Mouse (Mus musculus): ENCODE measurements around the gene Pdxp. TPM values are rescaled to one million over a fixed set of nuclear protein-coding genes. Genes with fewer than 3 reads are reported as not detected.

Pdxp gene
- polyA plus RNA-seq, 1 experiment from 2014 or later = 19.6 TPM

DNA sequence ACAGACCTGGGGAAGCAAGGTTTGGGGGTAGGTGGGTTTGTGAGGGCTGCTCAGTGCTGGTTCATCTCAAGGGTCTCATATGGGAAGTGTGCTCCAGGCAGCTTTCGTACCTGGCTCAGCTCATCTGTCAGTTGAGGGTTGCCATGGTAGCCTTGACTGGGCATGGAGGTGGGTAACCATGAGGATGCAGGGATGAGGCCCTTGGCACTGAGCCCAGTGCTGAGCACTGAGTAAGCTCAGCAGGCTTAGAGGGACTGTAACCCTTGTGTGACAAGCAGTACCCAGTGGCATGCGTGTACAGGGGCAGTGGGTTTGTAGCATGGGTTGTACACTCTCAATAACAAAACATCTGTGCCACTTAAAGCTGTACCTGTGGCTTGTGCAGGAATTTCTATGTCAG lies 24.2 kb downstream of the Pdxp start:
- WGBS = 84% methylated on average over 2 of the region's 2 CpGs
- Histone ChIP-seq H3K9me3 (ENCODE audit: control insufficient read depth, low read length) (no peaks in the 10 kb centered on the region), H3K27ac (replicated peaks; ENCODE audit: low read depth, low read length) (no peak overlapping the region), H3K4me3 (ENCODE audit: low read depth, low read length) (no peak overlapping the region), H3K27me3 (replicated peaks; ENCODE audit: control insufficient read depth, insufficient read depth, low read length) (no peaks in the 10 kb centered on the region), H3K4me2 (ENCODE audit: low read depth, low read length) (no peak overlapping the region), H3K4me1 (ENCODE audit: control insufficient read depth, insufficient read depth, low read length) (peaks cover 6% of the 10 kb centered on the region; the same call in 1 of the 2 replicates), H3K36me3 (ENCODE audit: control insufficient read depth, insufficient read depth, low read length) (peaks cover 55% of the 10 kb centered on the region), H3K9ac (ENCODE audit: low read depth, low read length) (no peak overlapping the region)
- no peak for ATAC-seq (ENCODE audit: low read depth)
- DNase-seq (ENCODE audit: low spot score) = no peak

GRCm38 (mm10) chr15:78940325-78940724 lies 26.6 kb downstream of the Pdxp start:
- no peak overlapping the region for H3K9ac ChIP-seq (ENCODE audit: low read depth, low read length)
- H3K4me3 ChIP-seq (ENCODE audit: low read depth, low read length) = no peak overlapping the region
- no peaks in the 10 kb centered on the region for H3K9me3 ChIP-seq (ENCODE audit: control insufficient read depth, low read length)
- peaks cover 55% of the 10 kb centered on the region for H3K36me3 ChIP-seq (ENCODE audit: control insufficient read depth, insufficient read depth, low read length)
- H3K27me3 ChIP-seq (replicated peaks; ENCODE audit: control insufficient read depth, insufficient read depth, low read length) = no peaks in the 10 kb centered on the region
- 91% methylated on average over 13 of the region's 13 CpGs for WGBS
- no peak overlapping the region for H3K4me2 ChIP-seq (ENCODE audit: low read depth, low read length)
- H3K4me1 ChIP-seq (ENCODE audit: control insufficient read depth, insufficient read depth, low read length) = peaks cover 8% of the 10 kb centered on the region; the same call in 1 of the 2 replicates
- no peak for DNase-seq (ENCODE audit: low spot score)
- ATAC-seq (ENCODE audit: low read depth) = no peak
- no peak overlapping the region for H3K27ac ChIP-seq (replicated peaks; ENCODE audit: low read depth, low read length)

DNA sequence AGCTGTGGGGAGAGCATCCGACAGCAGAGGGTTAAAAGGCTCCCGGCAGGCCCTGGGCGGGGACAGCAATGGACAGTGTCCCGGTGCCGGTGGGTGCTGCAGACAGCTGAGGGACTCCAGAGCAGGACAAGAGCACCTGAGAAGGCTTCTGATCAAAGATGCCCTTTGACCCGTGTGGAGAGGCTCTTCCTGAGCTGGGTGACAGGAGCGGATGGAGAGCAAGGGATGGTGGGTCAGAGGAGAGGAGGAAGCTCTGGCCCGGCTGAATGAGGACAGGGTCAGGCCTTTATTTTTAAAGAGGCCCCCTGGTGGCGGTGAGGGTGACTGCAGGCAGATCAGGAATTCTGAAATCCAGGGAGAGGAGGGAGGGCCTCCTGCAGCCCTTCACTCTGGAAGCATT lies 28.9 kb downstream of the Pdxp start:
- Histone ChIP-seq H3K27me3 (replicated peaks; ENCODE audit: control insufficient read depth, insufficient read depth, low read length) (no peaks in the 10 kb centered on the region), H3K4me3 (ENCODE audit: low read depth, low read length) (peak overlapping the region; percentile 26), H3K27ac (replicated peaks; ENCODE audit: low read depth, low read length) (no peak overlapping the region), H3K9ac (ENCODE audit: low read depth, low read length) (peak overlapping the region; percentile 35; the same call in 1 of the 2 replicates), H3K9me3 (ENCODE audit: control insufficient read depth, low read length) (no peaks in the 10 kb centered on the region), H3K4me2 (ENCODE audit: low read depth, low read length) (peak overlapping the region; percentile 48), H3K4me1 (ENCODE audit: control insufficient read depth, insufficient read depth, low read length) (0 out of 2 replicates have a peak, but pooled peaks cover 3% of the 10 kb centered on the region), H3K36me3 (ENCODE audit: control insufficient read depth, insufficient read depth, low read length) (peaks cover 43% of the 10 kb centered on the region)
- WGBS = 4% methylated on average over 9 of the region's 9 CpGs
- DNase-seq (ENCODE audit: low spot score) (peak; percentile 84), ATAC-seq (ENCODE audit: low read depth) (peak; percentile 60; the same call in 1 of the 2 replicates)

GRCm38 (mm10) chr15:78946232-78946631 lies 32.5 kb downstream of the Pdxp start:
- H3K4me2 ChIP-seq (ENCODE audit: low read depth, low read length) = no peak overlapping the region
- WGBS = 78% methylated on average over 7 of the region's 7 CpGs
- H3K27me3 ChIP-seq (replicated peaks; ENCODE audit: control insufficient read depth, insufficient read depth, low read length) = no peaks in the 10 kb centered on the region
- no peak overlapping the region for H3K4me3 ChIP-seq (ENCODE audit: low read depth, low read length)
- DNase-seq (ENCODE audit: low spot score) (no peak), ATAC-seq (ENCODE audit: low read depth) (no peak)
- H3K9ac ChIP-seq (ENCODE audit: low read depth, low read length) = no peak overlapping the region
- 0 out of 2 replicates have a peak, but pooled peaks cover 9% of the 10 kb centered on the region for H3K4me1 ChIP-seq (ENCODE audit: control insufficient read depth, insufficient read depth, low read length)
- H3K9me3 ChIP-seq (ENCODE audit: control insufficient read depth, low read length) = no peaks in the 10 kb centered on the region
- H3K27ac ChIP-seq (replicated peaks; ENCODE audit: low read depth, low read length) = no peak overlapping the region
- H3K36me3 ChIP-seq (ENCODE audit: control insufficient read depth, insufficient read depth, low read length) = 0 out of 2 replicates have a peak, but pooled peaks cover 8% of the 10 kb centered on the region

- H3K9ac ChIP-seq (ENCODE audit: low read depth, low read length) = peak within 1 kb of the TSS; percentile 66
- peak within 1 kb of the TSS; percentile 77 for H3K4me2 ChIP-seq (ENCODE audit: low read depth, low read length)
- H3K4me3 ChIP-seq (ENCODE audit: low read depth, low read length) = peak within 1 kb of the TSS; percentile 54
- no peaks in the 10 kb centered on the region for H3K27me3 ChIP-seq (replicated peaks; ENCODE audit: control insufficient read depth, insufficient read depth, low read length)
- no peaks in the 10 kb centered on the region for H3K36me3 ChIP-seq (ENCODE audit: control insufficient read depth, insufficient read depth, low read length)
- H3K27ac ChIP-seq (replicated peaks; ENCODE audit: low read depth, low read length) = peak within 1 kb of the TSS; percentile 49; the same call in 1 of the 2 replicates
- WGBS = under 1% methylated on average over 24 of the region's 24 CpGs
- ATAC-seq (ENCODE audit: low read depth) = peak; percentile 98
- no peaks in the 10 kb centered on the region for H3K9me3 ChIP-seq (ENCODE audit: control insufficient read depth, low read length)
- 0 out of 2 replicates have a peak, but pooled peaks cover 9% of the 10 kb centered on the region for H3K4me1 ChIP-seq (ENCODE audit: control insufficient read depth, insufficient read depth, low read length)
- DNase-seq (ENCODE audit: low spot score) = peak; percentile 98
Measured at GRCm38 (mm10) chr15:78947657-78948056, 33.9 kb downstream of the Pdxp start, which contains the start of gene Triobp. Gene Triobp, plus strand, starts transcription at chr15:78947724.

GRCm38 (mm10) chr15:78948152-78948725 lies 34.5 kb downstream of the Pdxp start:
- Histone ChIP-seq H3K4me3 (ENCODE audit: low read depth, low read length) (peak overlapping the region; percentile 54), H3K9ac (ENCODE audit: low read depth, low read length) (peak overlapping the region; percentile 66), H3K36me3 (ENCODE audit: control insufficient read depth, insufficient read depth, low read length) (no peaks in the 10 kb centered on the region), H3K27me3 (replicated peaks; ENCODE audit: control insufficient read depth, insufficient read depth, low read length) (no peaks in the 10 kb centered on the region), H3K27ac (replicated peaks; ENCODE audit: low read depth, low read length) (peak overlapping the region; percentile 49; the same call in 1 of the 2 replicates), H3K9me3 (ENCODE audit: control insufficient read depth, low read length) (no peaks in the 10 kb centered on the region), H3K4me2 (ENCODE audit: low read depth, low read length) (peak overlapping the region; percentile 77), H3K4me1 (ENCODE audit: control insufficient read depth, insufficient read depth, low read length) (0 out of 2 replicates have a peak, but pooled peaks cover 6% of the 10 kb centered on the region)
- 5% methylated on average over 11 of the region's 11 CpGs for WGBS
- DNase-seq (ENCODE audit: low spot score) (no peak), ATAC-seq (ENCODE audit: low read depth) (no peak)

- Histone ChIP-seq H3K9me3 (ENCODE audit: control insufficient read depth, low read length) (no peaks in the 10 kb centered on the region), H3K4me2 (ENCODE audit: low read depth, low read length) (peak overlapping the region; percentile 77; the same call in 1 of the 2 replicates), H3K36me3 (ENCODE audit: control insufficient read depth, insufficient read depth, low read length) (no peaks in the 10 kb centered on the region), H3K9ac (ENCODE audit: low read depth, low read length) (no peak overlapping the region), H3K4me1 (ENCODE audit: control insufficient read depth, insufficient read depth, low read length) (0 out of 2 replicates have a peak, but pooled peaks cover 6% of the 10 kb centered on the region), H3K4me3 (ENCODE audit: low read depth, low read length) (no peak overlapping the region; the same call in 1 of the 2 replicates), H3K27ac (replicated peaks; ENCODE audit: low read depth, low read length) (no peak overlapping the region), H3K27me3 (replicated peaks; ENCODE audit: control insufficient read depth, insufficient read depth, low read length) (no peaks in the 10 kb centered on the region)
- ATAC-seq (ENCODE audit: low read depth) (no peak), DNase-seq (ENCODE audit: low spot score) (no peak)
- WGBS = 97% methylated on average over 3 of the region's 3 CpGs
Measured at GRCm38 (mm10) chr15:78948883-78949282, 35.2 kb downstream of the Pdxp start.

DNA sequence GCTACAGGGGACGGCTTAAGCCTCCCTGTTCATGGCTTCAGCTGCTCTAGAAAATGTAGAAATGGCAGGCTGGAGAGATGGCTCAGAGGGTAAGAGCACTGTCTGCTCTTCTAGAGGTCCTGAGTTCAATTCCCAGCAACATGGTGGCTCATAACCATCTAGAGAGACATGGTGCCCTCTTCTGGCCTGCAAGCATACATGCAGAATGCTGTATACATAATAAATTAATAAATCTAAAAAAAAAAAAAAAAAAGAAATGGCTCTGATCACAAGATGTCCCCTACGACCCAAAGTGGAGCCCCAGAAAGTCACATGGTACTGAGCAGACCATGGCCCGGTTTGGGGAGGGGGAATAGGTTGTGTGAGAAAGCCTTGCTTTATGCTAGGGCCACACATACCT lies 41.9 kb downstream of the Pdxp start:
- Histone ChIP-seq H3K4me3 (ENCODE audit: low read depth, low read length) (no peak overlapping the region), H3K4me2 (ENCODE audit: low read depth, low read length) (no peak overlapping the region), H3K36me3 (ENCODE audit: control insufficient read depth, insufficient read depth, low read length) (peaks cover 12% of the 10 kb centered on the region; the same call in 1 of the 2 replicates), H3K9me3 (ENCODE audit: control insufficient read depth, low read length) (no peaks in the 10 kb centered on the region), H3K27ac (replicated peaks; ENCODE audit: low read depth, low read length) (no peak overlapping the region), H3K27me3 (replicated peaks; ENCODE audit: control insufficient read depth, insufficient read depth, low read length) (no peaks in the 10 kb centered on the region), H3K9ac (ENCODE audit: low read depth, low read length) (no peak overlapping the region), H3K4me1 (ENCODE audit: control insufficient read depth, insufficient read depth, low read length) (peaks cover 4% of the 10 kb centered on the region; the same call in 1 of the 2 replicates)
- WGBS = 78% methylated on average over 3 of the region's 3 CpGs
- ATAC-seq (ENCODE audit: low read depth) (no peak), DNase-seq (ENCODE audit: low spot score) (no peak)

All from embryonic facial prominence, embryonic 14.5 days (tissue).